Mouse (Mus musculus): ENCODE data around the gene Aldh2.
"Not testable (repeated sequence)": the region's sequence is repeated elsewhere in the genome, so short reads cannot be mapped to it uniquely, and the experiment has no call there.

- TF ChIP-seq USF1 (IDR thresholded peaks at IDR 0.05; ENCODE audit: low read depth, low read length); POLR2A (IDR thresholded peaks at IDR 0.05; ENCODE audit: control insufficient read depth in 1 of 2, insufficient read depth in 1 of 2, low read depth in 1 of 2, low read length in 2 of 2, poor library complexity in 1 of 2); MAX (IDR thresholded peaks at IDR 0.05; ENCODE audit: low read length): not testable (repeated sequence)
Observed at GRCm38 (mm10) chr5:121519758-121520157, 73.9 kb downstream of the Aldh2 start.

Data from MEL (cell line).